Mouse (Mus musculus): Measurements from ENCODE around the gene Rps15a. TPM values are rescaled to one million over a fixed set of nuclear protein-coding genes. Genes with fewer than 3 reads are reported as not detected.

The Rps15a gene
- total RNA-seq, 2 experiments from 2014 or later: 374 to 433 TPM

Other genes with a start within 250 kb of the Rps15a start
- gene Arl6ip1, start 13.5 kb upstream of the Rps15a start, total RNA-seq (2021): 1 to 10 TPM; 8.5 TPM
- gene Smg1, start 127.5 kb upstream of the Rps15a start, total RNA-seq (2021): 10 to 100 TPM; 22.7 to 24.1 TPM

All from gastrocnemius, postnatal 36 days (tissue).